Mouse (Mus musculus) layer of hippocampus, adult 11-12 months (tissue): ENCODE results near the gene Cebpe.

Experiments used
- DNase-seq: peaks from one replicate; pipeline ENCODE4 v3.0.0; 2022; ENCODE audit warnings: low spot score

The Cebpe gene

GRCm38 (mm10) chr14:54721711-54722110, 9.7 kb upstream of the Cebpe start:
- no peak for DNase-seq

GRCm38 (mm10) chr14:54720654-54721350, 8.8 kb upstream of the Cebpe start:
- DNase-seq: no peak

GRCm38 (mm10) chr14:54720041-54720440, 8.1 kb upstream of the Cebpe start:
- DNase-seq: no peak

- DNase-seq: no peak
Measured at GRCm38 (mm10) chr14:54715402-54715801, 3.4 kb upstream of the Cebpe start.

- DNase-seq: no peak
Measured at GRCm38 (mm10) chr14:54714617-54715081, 2.7 kb upstream of the Cebpe start.

- DNase-seq: peak; percentile 87
Measured at GRCm38 (mm10) chr14:54714121-54714520, 2.1 kb upstream of the Cebpe start.

- peak; percentile 37 for DNase-seq
Measured at GRCm38 (mm10) chr14:54712861-54713260, 887 bp upstream of the Cebpe start.

GRCm38 (mm10) chr14:54709054-54709453, 2.9 kb downstream of the Cebpe start:
- DNase-seq: no peak

- no peak for DNase-seq
Measured at GRCm38 (mm10) chr14:54706589-54707320, 5.2 kb downstream of the Cebpe start.

GRCm38 (mm10) chr14:54705844-54706243, 6.1 kb downstream of the Cebpe start:
- DNase-seq: no peak

GRCm38 (mm10) chr14:54703207-54703606, 8.8 kb downstream of the Cebpe start:
- DNase-seq: no peak

- DNase-seq: peak; percentile 76
Measured at GRCm38 (mm10) chr14:54701298-54701697, 10.7 kb downstream of the Cebpe start.

GRCm38 (mm10) chr14:54699586-54699985, 12.4 kb downstream of the Cebpe start:
- DNase-seq: no peak

- no peak for DNase-seq
Measured at GRCm38 (mm10) chr14:54698733-54699132, 13.2 kb downstream of the Cebpe start, which contains the start of gene Gm29776. Gm29776 (minus strand) TSS chr14:54698833.

- DNase-seq: no peak
Measured at GRCm38 (mm10) chr14:54696752-54697151, 15.2 kb downstream of the Cebpe start.

- no peak for DNase-seq
Measured at GRCm38 (mm10) chr14:54695042-54695441, 16.9 kb downstream of the Cebpe start.

GRCm38 (mm10) chr14:54687251-54687650, 24.7 kb downstream of the Cebpe start:
- no peak for DNase-seq

GRCm38 (mm10) chr14:54686522-54687143, 25.3 kb downstream of the Cebpe start, which contains the start of gene Acin1:
Acin1 (minus strand) TSS chr14:54686931.
- DNase-seq: peak; percentile 100

- DNase-seq: no peak
Measured at GRCm38 (mm10) chr14:54686063-54686521, 25.9 kb downstream of the Cebpe start, which contains the start of gene 1700123O20Rik. 1700123O20Rik (plus strand) TSS chr14:54686216.

GRCm38 (mm10) chr14:54685471-54685870, 26.5 kb downstream of the Cebpe start:
- no peak for DNase-seq

- DNase-seq: no peak
Measured at GRCm38 (mm10) chr14:54682396-54682795, 29.6 kb downstream of the Cebpe start.

- no peak for DNase-seq
Measured at GRCm38 (mm10) chr14:54678657-54679304, 33.2 kb downstream of the Cebpe start.
